Mouse (Mus musculus) kidney, adult 2 months (tissue): ENCODE data around the gene Gm47289. TPM values are rescaled to one million over a fixed set of nuclear protein-coding genes. Genes with fewer than 3 reads are reported as not detected.

ENCODE experiments used
- DNase-seq: peaks from one replicate; pipeline ENCODE4 v3.0.0; 2021
- H3K27ac ChIP-seq: fragments of 200-500 bp; 2 replicates; pipeline ENCODE4 v1.5.1; 2012; ENCODE audit warnings: low read depth, low read length, control low read depth, inconsistent platforms; ENCODE audit not compliant: insufficient read depth
- H3K27me3 ChIP-seq: fragments of 200-500 bp; replicated peaks from 2 replicates; pipeline ENCODE4 v1.6.1; 2012; ENCODE audit warnings: mild to moderate bottlenecking, moderate library complexity, low read length, inconsistent platforms; ENCODE audit not compliant: control insufficient read depth, insufficient read depth
- H3K36me3 ChIP-seq: fragments of 200-500 bp; 2 replicates; pipeline ENCODE4 v1.6.1; 2012; ENCODE audit warnings: mild to moderate bottlenecking, moderate library complexity, low read length, inconsistent platforms; ENCODE audit not compliant: control insufficient read depth, insufficient read depth
- H3K4me1 ChIP-seq: fragments of 200-500 bp; 2 replicates; pipeline ENCODE4 v1.6.1; 2011; ENCODE audit warnings: low read length; ENCODE audit not compliant: control insufficient read depth, insufficient read depth
- H3K4me3 ChIP-seq: fragments of 200-500 bp; 2 replicates; pipeline ENCODE4 v1.5.1; 2011; ENCODE audit warnings: mild to moderate bottlenecking, low read depth, low read length, control low read depth; ENCODE audit not compliant: insufficient read depth
- CTCF ChIP-seq: fragments of 200-500 bp; conservative IDR thresholded peaks from 2 replicates; pipeline ENCODE4 v1.5.1; 2011; ENCODE audit warnings: low read depth, mild to moderate bottlenecking, control low read depth, low read length, moderate library complexity, mixed read lengths; ENCODE audit not compliant: insufficient read depth, insufficient read length
- POLR2A ChIP-seq: fragments of 200-500 bp; IDR thresholded peaks from one replicate; pipeline ENCODE4 v1.6.1; 2011; ENCODE audit warnings: low read depth, low read length, control low read depth
- WGBS: fragments of 180-500 bp; shearing (Covaris S2); methylation state at CpG from one replicate; pipeline ENCODE4 v1.1.7; 2018; 5-methylcytosine and 5-hydroxymethylcytosine counted together
- polyA plus RNA-seq: library from polyadenylated mRNA; depleted of rRNA; stranded (reverse); fragments of >200 nt; gene quantifications from 2 replicates; pipeline ENCODE4 v1.2.3, GENCODE M21; 2012

Gm47289 gene
- polyA plus RNA-seq, 1 experiment, result not detected

GRCm38 (mm10) chr9:119160689-119161088 is 1.7 kb downstream of the Gm47289 start:
- H3K4me3 ChIP-seq, result no peak overlapping the region
- H3K27ac ChIP-seq, result peak overlapping the region; percentile 91
- TF ChIP-seq POLR2A, result no peak
- TF ChIP-seq CTCF, result no peak
- WGBS, result 57% methylated on average over 3 of the region's 3 CpGs
- no peaks in the 10 kb centered on the region for H3K27me3 ChIP-seq
- peaks cover 29% of the 10 kb centered on the region for H3K4me1 ChIP-seq
- DNase-seq, result peak; percentile 96
- no peaks in the 10 kb centered on the region for H3K36me3 ChIP-seq

- Histone ChIP-seq H3K27me3 (no peaks in the 10 kb centered on the region), H3K36me3 (no peaks in the 10 kb centered on the region), H3K4me1 (peaks cover 23% of the 10 kb centered on the region), H3K27ac (peak overlapping the region; percentile 72), H3K4me3 (no peak overlapping the region)
- TF ChIP-seq CTCF, result no peak
- 61% methylated on average over 7 of the region's 7 CpGs for WGBS
- DNase-seq, result peak; percentile 86
These were observed 5.8 kb downstream of the Gm47289 start for GRCm38 (mm10) chr9:119164743-119165142.

- Histone ChIP-seq H3K27me3 (no peaks in the 10 kb centered on the region), H3K4me3 (no peak overlapping the region), H3K4me1 (peaks cover 16% of the 10 kb centered on the region), H3K27ac (peak overlapping the region; percentile 72), H3K36me3 (no peaks in the 10 kb centered on the region)
- TF ChIP-seq POLR2A, result no peak
- no peak; the same call in 1 of the 2 replicates for TF ChIP-seq CTCF
- DNase-seq, result peak; percentile 92
- 64% methylated on average over 6 of the region's 6 CpGs for WGBS
These were observed 6.6 kb downstream of the Gm47289 start for GRCm38 (mm10) chr9:119165548-119165947.

- H3K27me3 ChIP-seq, result no peaks in the 10 kb centered on the region
- 68% methylated on average over 2 of the region's 2 CpGs for WGBS
These were observed 8.6 kb downstream of the Gm47289 start for GRCm38 (mm10) chr9:119167608-119168007.

GRCm38 (mm10) chr9:119179292-119179691 is 20.3 kb downstream of the Gm47289 start:
- TF ChIP-seq POLR2A, result no peak
- TF ChIP-seq CTCF, result no peak
- H3K27ac ChIP-seq, result no peak overlapping the region
- H3K36me3 ChIP-seq, result no peaks in the 10 kb centered on the region
- H3K4me3 ChIP-seq, result no peak overlapping the region
- no peak for DNase-seq
- H3K4me1 ChIP-seq, result no peaks in the 10 kb centered on the region
- no peaks in the 10 kb centered on the region for H3K27me3 ChIP-seq
- 95% methylated on average over 11 of the region's 11 CpGs for WGBS

More at GRCm38 (mm10) chr9:119167608-119168007, 8.6 kb downstream of the Gm47289 start:
- H3K4me1 ChIP-seq, result peaks cover 11% of the 10 kb centered on the region
- H3K4me3 ChIP-seq, result no peak overlapping the region
- no peak for DNase-seq
- TF ChIP-seq POLR2A (no peak), CTCF (no peak)
- H3K27ac ChIP-seq, result no peak overlapping the region
- H3K36me3 ChIP-seq, result no peaks in the 10 kb centered on the region

GRCm38 (mm10) chr9:119181241-119181728 is 22.3 kb downstream of the Gm47289 start:
- Histone ChIP-seq H3K27me3 (no peaks in the 10 kb centered on the region), H3K27ac (no peak overlapping the region; the same call in 1 of the 2 replicates), H3K4me1 (no peaks in the 10 kb centered on the region), H3K36me3 (no peaks in the 10 kb centered on the region), H3K4me3 (no peak overlapping the region)
- 28% methylated on average over 3 of the region's 3 CpGs for WGBS
- TF ChIP-seq POLR2A (no peak), CTCF (no peak)
- DNase-seq, result peak; percentile 79

- H3K36me3 ChIP-seq, result no peaks in the 10 kb centered on the region
- no peak overlapping the region for H3K4me3 ChIP-seq
- no peaks in the 10 kb centered on the region for H3K27me3 ChIP-seq
- 23% methylated on average over 11 of the region's 11 CpGs for WGBS
- H3K4me1 ChIP-seq, result no peaks in the 10 kb centered on the region; the same call in 1 of the 2 replicates
- peak; percentile 94 for DNase-seq
- peak overlapping the region; percentile 49; the same call in 1 of the 2 replicates for H3K27ac ChIP-seq
- TF ChIP-seq CTCF (peak; percentile 96), POLR2A (no peak)
These were observed 33.4 kb downstream of the Gm47289 start for GRCm38 (mm10) chr9:119192202-119192990.
